Mouse (Mus musculus) brain, adult 2 months (tissue): ENCODE data around the gene Stac2.

ENCODE experiments used
- DNase-seq: peaks from one replicate; pipeline ENCODE4 v3.0.0; 2011; ENCODE audit warnings: low read depth, low spot score

Gene Stac2

GRCm38 (mm10) chr11:98052989-98053834 lies at the start of gene Stac2:
Gene Stac2, minus strand, starts transcription at chr11:98053462.
- peak; percentile 94 for DNase-seq

GRCm38 (mm10) chr11:98101332-98101731 lies 48.1 kb upstream of the Stac2 start:
- DNase-seq: no peak

DNA sequence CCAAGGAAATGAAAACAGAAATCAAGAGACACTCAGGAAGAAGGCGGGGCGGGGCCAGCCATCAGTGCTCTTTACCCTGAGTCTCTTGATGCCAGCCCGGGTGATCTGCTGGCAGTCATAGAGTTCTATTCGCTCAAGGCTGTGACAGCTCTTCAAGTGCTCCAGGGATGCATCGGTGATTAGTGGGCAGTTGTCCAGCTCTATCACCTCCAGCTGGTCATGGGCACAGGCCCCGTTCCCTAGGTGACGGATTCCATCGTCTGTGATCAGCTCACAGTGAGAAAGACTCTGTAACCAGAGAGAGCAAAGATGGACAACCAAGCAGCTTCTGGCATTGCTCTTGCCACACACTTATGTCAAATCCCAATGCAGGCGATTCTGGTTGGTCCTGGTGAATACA lies 37.3 kb upstream of the Stac2 start:
- peak; percentile 22 for DNase-seq

GRCm38 (mm10) chr11:98088224-98088623 lies 35.0 kb upstream of the Stac2 start:
- DNase-seq: peak; percentile 46

DNA sequence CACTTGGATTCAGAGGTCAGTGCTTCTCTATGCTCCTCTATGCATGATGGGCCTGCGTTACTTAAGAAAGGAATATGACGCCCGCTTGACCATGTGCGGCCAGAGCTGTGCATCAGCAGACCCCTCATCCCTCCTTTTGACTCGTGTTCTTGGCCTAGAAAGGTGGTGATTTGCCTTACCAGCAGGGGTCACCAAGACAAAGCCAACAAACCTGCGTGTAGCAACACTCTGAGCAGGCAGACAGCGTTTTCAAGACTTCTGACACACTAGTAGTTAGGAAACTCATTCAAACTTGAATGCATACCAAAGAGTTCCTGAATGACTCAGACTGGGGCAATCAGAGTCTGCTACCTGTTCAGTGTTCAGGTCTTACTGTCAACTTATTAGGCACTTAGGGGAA lies 33.3 kb upstream of the Stac2 start:
- no peak for DNase-seq

DNA sequence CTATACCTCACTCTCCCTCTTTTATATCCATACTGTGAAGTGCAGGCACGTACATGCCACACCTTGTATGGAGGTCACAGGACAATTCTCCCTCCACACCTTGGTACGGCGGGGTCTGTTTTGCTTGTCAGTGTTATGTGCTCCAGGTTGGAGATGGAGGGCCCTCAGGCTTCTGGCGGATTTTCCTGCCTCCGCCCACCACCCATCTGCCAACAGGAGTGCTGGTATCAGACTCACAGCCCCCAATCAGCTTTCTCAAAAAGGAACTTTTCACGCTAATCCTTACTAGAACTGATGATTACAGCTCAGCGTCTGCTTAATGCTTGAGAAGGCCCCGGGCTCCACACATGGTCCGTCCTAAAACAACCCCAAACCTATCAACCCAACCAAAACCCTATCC lies 32.9 kb upstream of the Stac2 start:
- peak; percentile 62 for DNase-seq

- DNase-seq: no peak
These were observed 29.5 kb upstream of the Stac2 start for GRCm38 (mm10) chr11:98082745-98083144.

DNA sequence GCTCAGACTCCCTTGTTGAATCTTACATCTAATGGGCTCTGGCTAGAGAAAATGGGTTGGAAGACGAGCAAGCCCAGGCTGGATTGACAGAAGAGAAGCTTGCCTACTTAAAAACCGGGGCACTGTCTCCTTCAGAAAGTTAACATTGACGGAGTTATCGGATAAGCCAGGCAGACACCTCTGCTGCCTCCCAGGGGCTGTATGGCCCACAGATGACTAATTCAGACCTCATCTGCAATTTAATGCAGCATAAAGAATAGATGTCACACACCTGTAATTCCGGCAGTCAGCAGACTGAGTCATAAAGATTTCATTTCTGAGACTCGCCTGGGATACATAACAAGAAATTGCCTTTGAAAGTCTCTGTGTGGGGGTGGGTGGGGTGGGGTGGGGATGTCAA lies 27.2 kb upstream of the Stac2 start:
- DNase-seq: peak; percentile 50

- peak; percentile 48 for DNase-seq
These were observed 23.8 kb upstream of the Stac2 start for GRCm38 (mm10) chr11:98077086-98077485.

DNA sequence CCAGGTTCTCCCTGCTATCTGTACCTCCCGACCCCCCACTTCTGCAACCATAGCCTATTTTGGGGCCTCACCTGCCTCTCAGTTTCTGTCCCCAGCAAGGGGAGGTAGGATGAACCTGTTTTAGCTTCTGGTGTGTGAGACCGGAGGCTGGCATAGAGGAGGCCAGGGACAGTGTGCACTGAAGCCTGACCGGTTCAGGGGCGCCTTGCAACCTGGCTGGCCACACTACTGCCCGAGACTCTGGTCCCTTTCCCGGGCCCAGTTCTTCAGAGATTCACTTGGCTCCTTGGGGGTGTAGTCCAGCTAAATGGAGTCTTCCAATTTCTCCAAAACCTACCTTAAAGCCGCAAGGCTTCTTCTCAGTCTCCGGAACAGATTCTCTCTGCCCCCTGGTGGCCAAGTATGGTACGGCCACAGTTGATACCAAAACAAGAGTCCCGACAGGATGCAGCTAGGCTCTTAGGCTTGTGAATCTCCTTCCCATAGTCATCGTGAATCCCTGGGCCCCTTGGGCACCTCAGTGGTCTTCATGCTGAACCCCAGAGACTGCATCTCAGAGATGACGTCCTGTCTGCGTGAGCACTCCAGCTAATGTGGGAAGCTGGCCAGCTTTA lies 22.0 kb upstream of the Stac2 start:
- peak; percentile 94 for DNase-seq

GRCm38 (mm10) chr11:98073442-98073841 lies 20.2 kb upstream of the Stac2 start:
- DNase-seq: no peak

- DNase-seq: no peak
These were observed 14.0 kb upstream of the Stac2 start for GRCm38 (mm10) chr11:98067255-98067654.

DNA sequence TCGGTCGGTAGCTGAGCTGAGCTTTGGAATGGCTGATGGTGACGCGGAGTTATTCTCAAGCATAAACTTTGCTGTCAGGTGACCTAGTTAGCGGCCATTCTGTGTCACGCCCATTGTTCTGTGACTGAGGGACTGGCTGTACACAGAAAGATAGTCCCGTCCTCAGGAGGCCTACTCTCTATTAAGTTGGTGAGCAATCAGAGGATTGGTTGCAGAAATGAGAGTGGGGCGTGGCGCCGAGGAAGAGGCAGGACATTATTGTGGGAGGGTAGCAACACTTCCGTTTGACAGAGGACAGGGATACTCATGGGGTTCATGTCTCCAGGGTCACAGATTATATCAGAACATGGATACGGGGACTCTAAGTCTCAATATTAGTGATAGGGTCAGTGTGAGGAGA lies 12.9 kb upstream of the Stac2 start:
- no peak for DNase-seq

GRCm38 (mm10) chr11:98061904-98062562 lies 8.8 kb upstream of the Stac2 start:
- DNase-seq: peak; percentile 58

- no peak for DNase-seq
These were observed 8.2 kb upstream of the Stac2 start for GRCm38 (mm10) chr11:98061441-98061840.

DNA sequence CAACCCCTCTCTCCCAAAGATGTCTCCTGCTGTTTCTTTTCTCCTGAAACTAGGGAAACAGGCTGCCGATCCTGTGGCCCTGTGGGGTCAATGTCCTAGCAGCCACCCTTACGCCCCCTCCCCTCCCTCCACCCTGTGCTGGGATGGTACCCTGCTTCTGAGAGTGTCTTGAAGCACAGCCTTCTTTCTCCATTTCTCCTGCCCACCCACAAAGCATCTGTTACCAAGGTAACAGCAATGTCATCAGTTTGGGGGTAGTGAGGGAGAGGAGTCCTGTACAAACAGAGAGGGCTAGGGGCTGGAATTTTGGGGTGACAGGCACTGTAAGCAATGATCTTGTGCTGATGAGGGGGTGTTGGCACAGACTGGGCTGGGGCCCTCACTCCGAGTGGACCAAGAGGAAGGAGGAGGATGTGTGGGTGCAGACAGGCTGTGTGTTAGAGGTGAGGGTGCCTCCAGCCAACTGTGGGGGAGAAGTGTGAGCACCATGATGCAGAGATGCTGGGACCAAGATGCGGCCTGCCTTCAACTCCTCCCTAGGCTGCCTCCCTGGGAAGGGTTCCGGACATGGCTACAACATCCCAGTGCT lies 6.9 kb upstream of the Stac2 start:
- DNase-seq: peak; percentile 73

- DNase-seq: peak; percentile 71
These were observed 6.4 kb upstream of the Stac2 start for GRCm38 (mm10) chr11:98059662-98060061.

- peak; percentile 88 for DNase-seq
These were observed 4.7 kb upstream of the Stac2 start for GRCm38 (mm10) chr11:98057998-98058397.

- DNase-seq: peak; percentile 83
These were observed 4.2 kb upstream of the Stac2 start for GRCm38 (mm10) chr11:98057466-98057865.

DNA sequence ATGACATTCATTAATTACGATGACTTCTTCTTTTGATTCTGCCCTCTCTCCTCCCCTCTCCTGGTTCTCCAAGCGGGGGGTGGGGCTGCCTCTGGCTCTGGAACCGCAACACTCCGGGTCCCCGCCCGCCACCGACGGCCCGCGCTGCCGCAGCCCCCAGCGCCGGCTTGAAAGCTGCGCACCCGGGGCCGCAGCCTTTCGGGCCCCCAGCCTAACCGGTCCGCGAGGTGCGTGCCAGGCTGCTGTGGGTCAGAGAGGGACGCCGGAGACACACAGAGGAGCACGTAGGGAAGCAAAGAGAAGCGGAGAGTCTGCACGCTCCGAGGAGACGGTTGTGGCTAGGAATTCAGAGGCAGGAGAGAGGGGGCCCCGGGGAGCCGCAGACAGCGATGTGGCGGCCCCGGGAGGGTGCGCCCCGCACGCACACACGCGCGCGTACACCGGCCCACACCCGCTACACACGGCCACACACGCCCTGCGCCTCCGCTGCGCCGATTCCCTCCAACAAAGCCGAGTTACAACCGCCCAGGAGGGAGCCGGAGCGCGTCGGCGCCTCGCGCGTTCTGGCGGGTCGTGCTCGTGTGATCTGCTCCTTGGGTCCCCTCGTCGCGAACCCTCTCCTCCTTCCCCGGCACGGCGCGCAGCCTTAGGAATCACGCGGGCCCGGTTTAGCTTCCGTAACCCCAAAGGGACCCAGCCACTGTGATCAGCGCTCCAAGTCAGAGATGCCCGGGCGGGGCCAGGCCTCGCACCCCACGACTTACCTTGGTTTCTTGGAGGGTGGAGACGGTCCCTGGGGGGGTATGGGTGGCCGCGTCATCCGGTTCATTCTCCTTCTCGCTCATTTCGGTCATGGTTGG lies 903 bp downstream of the Stac2 start:
- peak; percentile 73 for DNase-seq

- peak; percentile 53 for DNase-seq
These were observed 1.6 kb downstream of the Stac2 start for GRCm38 (mm10) chr11:98051611-98052128.
